9 mouse cellular contexts compared by ENCODE assay signal in the genomic region with DNA sequence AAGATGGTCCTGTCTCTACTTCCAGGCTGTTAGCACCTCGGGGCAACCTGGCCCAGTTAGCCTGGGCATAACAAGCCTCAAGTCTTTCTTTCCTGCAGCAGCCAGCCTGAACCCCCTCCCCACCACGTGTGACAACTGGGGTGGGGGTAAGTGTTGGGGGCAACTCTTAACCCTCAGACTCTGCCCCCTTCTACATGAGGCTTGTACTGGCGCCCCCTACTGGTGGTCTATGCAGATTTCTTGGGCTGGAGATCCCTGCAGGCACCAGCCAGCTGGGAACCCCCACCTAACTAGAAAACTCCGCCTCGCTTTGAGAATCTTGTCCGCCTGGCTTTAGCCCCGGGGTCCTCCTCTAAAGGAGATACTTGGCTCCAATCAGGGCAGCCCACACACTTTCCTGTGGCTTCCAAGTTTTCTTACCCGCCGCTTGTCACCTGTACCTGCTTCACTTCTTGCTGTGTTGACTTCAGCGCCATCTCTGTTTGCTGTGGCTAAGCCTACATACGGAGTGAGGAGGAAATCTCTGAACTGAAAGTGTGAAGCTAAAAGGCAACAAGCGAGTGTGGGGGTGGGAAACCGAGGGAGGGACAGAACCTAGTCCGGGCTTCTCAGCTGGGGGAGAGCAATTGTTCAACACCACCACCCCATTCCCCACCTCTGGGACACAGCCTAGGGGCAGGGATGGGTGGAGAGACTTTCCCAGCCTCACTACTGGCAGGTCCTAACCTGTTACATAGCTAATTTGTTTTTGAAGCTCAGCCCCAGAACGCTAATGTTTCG. TPM values are rescaled to one million over a fixed set of nuclear protein-coding genes. Genes with fewer than 3 reads are reported as not detected.
DNase-seq lines count a peak whose midpoint lies in the region; ATAC-seq lines count a peak whose summit lies in the region.
"Had no signal": no experiment of that assay in that cellular context is flagged by ENCODE, and none has a peak within 500 bp of the region (broad histone marks: within the 10 kb centered on the region; RNA-seq: fewer than 3 reads in every experiment).

No protein-coding gene starts in this region.

- no peaks in the 10 kb centered on the region for H3K27me3 ChIP-seq in midbrain, embryonic 14.5 days (ENCODE audit: control insufficient read depth, insufficient read depth, low read length)
- no peaks in the 10 kb centered on the region for H3K27me3 ChIP-seq in midbrain, embryonic 11.5 days (ENCODE audit: control insufficient read depth, insufficient read depth, low read length)
- no peaks in the 10 kb centered on the region for H3K27me3 ChIP-seq in heart, embryonic 14.5 days (ENCODE audit: control insufficient read depth, insufficient read depth, low read length)
- peaks cover 26% of the 10 kb centered on the region for H3K27me3 ChIP-seq in liver, embryonic 15.5 days

- DNase-seq in adrenal gland, postnatal 14 days, result peak; percentile 49
- no peak for DNase-seq in adrenal gland, postnatal 4 days (ENCODE audit: low spot score in 2 of 2)
- peak; percentile 17 for DNase-seq in midbrain, embryonic 14.5 days
- DNase-seq in midbrain, embryonic 11.5 days (ENCODE audit: low spot score, missing footprints), result no peak
- peak; percentile 67 for DNase-seq in testis, postnatal 10 days (ENCODE audit: low spot score)

- no peak overlapping the region for H3K4me3 ChIP-seq in midbrain, embryonic 14.5 days (replicated peaks; ENCODE audit: low read depth, low read length)
- no peak overlapping the region for H3K4me3 ChIP-seq in midbrain, embryonic 11.5 days (ENCODE audit: low read depth, low read length)
- H3K4me3 ChIP-seq in heart, embryonic 14.5 days (ENCODE audit: control insufficient read depth in 1 of 2, insufficient read depth in 1 of 2, low read depth in 1 of 2, low read length in 2 of 2), result 0 out of 4 replicates have a peak overlapping the region, but pooled peaks of 1 of the 2 experiments have one; percentile 6
- H3K4me3 ChIP-seq in liver, embryonic 15.5 days (replicated peaks), result 0 out of 2 replicates have a peak overlapping the region, but pooled peaks have one; percentile 10

- ATAC-seq in midbrain, embryonic 14.5 days (ENCODE audit: low FRiP score, low TSS enrichment), result no peak
- no peak for ATAC-seq in midbrain, embryonic 11.5 days (ENCODE audit: low FRiP score)
- ATAC-seq in heart, embryonic 14.5 days (ENCODE audit: insufficient number of reproducible peaks, insufficient read depth, low FRiP score, low read depth), result no peak
- ATAC-seq in liver, embryonic 15.5 days (ENCODE audit: insufficient read depth), result no peak
- ATAC-seq in cerebellum, adult (ENCODE audit: insufficient number of reproducible peaks, low FRiP score, low TSS enrichment), result no peak

- no peaks in the 10 kb centered on the region for H3K4me1 ChIP-seq in midbrain, embryonic 14.5 days (ENCODE audit: control insufficient read depth, insufficient read depth, low read length)
- H3K4me1 ChIP-seq in midbrain, embryonic 11.5 days (ENCODE audit: control insufficient read depth, insufficient read depth, low read length), result no peaks in the 10 kb centered on the region
- no peaks in the 10 kb centered on the region for H3K4me1 ChIP-seq in heart, embryonic 14.5 days (ENCODE audit: control insufficient read depth in 2 of 2, insufficient read depth in 2 of 2, low read length in 2 of 2)
- no peaks in the 10 kb centered on the region; the same call in 1 of the 2 replicates for H3K4me1 ChIP-seq in liver, embryonic 15.5 days (replicated peaks)

- no peak overlapping the region for H3K27ac ChIP-seq in midbrain, embryonic 14.5 days (replicated peaks; ENCODE audit: low read depth, low read length)
- H3K27ac ChIP-seq in midbrain, embryonic 11.5 days (ENCODE audit: low read depth, low read length), result no peak overlapping the region
- no peak overlapping the region for H3K27ac ChIP-seq in heart, embryonic 14.5 days (replicated peaks in 1 of 2; ENCODE audit: control insufficient read depth in 1 of 2, insufficient read depth in 1 of 2, low read depth in 2 of 2, low read length in 2 of 2)
- no peak overlapping the region for H3K27ac ChIP-seq in liver, embryonic 15.5 days (replicated peaks)

- H3K36me3 ChIP-seq in midbrain, embryonic 14.5 days (ENCODE audit: control insufficient read depth, insufficient read depth, low read length), result no peaks in the 10 kb centered on the region
- H3K36me3 ChIP-seq in midbrain, embryonic 11.5 days (ENCODE audit: control insufficient read depth, insufficient read depth, low read length), result no peaks in the 10 kb centered on the region
- H3K36me3 ChIP-seq in heart, embryonic 14.5 days (ENCODE audit: control insufficient read depth, insufficient read depth, low read length), result no peaks in the 10 kb centered on the region
- H3K36me3 ChIP-seq in liver, embryonic 15.5 days (replicated peaks), result no peaks in the 10 kb centered on the region

- H3K9me3 ChIP-seq in midbrain, embryonic 14.5 days (ENCODE audit: control insufficient read depth, low read length), result no peaks in the 10 kb centered on the region
- no peaks in the 10 kb centered on the region for H3K9me3 ChIP-seq in midbrain, embryonic 11.5 days (ENCODE audit: control insufficient read depth, low read length)
- no peaks in the 10 kb centered on the region for H3K9me3 ChIP-seq in heart, embryonic 14.5 days (ENCODE audit: control insufficient read depth, low read length)
- no peaks in the 10 kb centered on the region for H3K9me3 ChIP-seq in liver, embryonic 15.5 days (replicated peaks)

- H3K9ac ChIP-seq in midbrain, embryonic 14.5 days (replicated peaks; ENCODE audit: low read length), result no peak overlapping the region
- no peak overlapping the region for H3K9ac ChIP-seq in midbrain, embryonic 11.5 days (ENCODE audit: low read length)
- H3K9ac ChIP-seq in heart, embryonic 14.5 days (ENCODE audit: low read length), result no peak overlapping the region
- H3K9ac ChIP-seq in liver, embryonic 15.5 days, result no peak overlapping the region

- no peak overlapping the region for H3K4me2 ChIP-seq in midbrain, embryonic 14.5 days (ENCODE audit: low read length)
- no peak overlapping the region for H3K4me2 ChIP-seq in midbrain, embryonic 11.5 days
- H3K4me2 ChIP-seq in heart, embryonic 14.5 days (ENCODE audit: low read length), result peak overlapping the region; percentile 51
- peak overlapping the region; percentile 32 for H3K4me2 ChIP-seq in liver, embryonic 15.5 days

- WGBS in midbrain, embryonic 14.5 days, result 21% methylated on average over 16 of the region's 16 CpGs
- WGBS in midbrain, embryonic 11.5 days, result 23% methylated on average over 16 of the region's 16 CpGs
- 18% methylated on average over 16 of the region's 16 CpGs for WGBS in heart, embryonic 14.5 days
- WGBS in liver, embryonic 15.5 days (ENCODE audit: insufficient replicate concordance), result 25% methylated on average over 16 of the region's 16 CpGs

RNA-seq across cellular contexts. Expression of a gene that starts 16.1 kb away (rescaled TPM):
- total RNA-seq in adrenal gland, postnatal 14 days (2021), result 62.7 and 67.7 TPM in 2 replicates
- 10 to 100 TPM; 14.9 to 21.6 TPM for total RNA-seq in adrenal gland, postnatal 4 days (2021)
- 0.16 TPM in 1 of 2 replicates, not detected in the other for polyA plus RNA-seq in midbrain, embryonic 14.5 days (2014; fragmentation: Nextera tagmentation; extraction: Ambion mirVana)
- polyA plus RNA-seq in midbrain, embryonic 11.5 days (2014; fragmentation: Nextera tagmentation; extraction: Ambion mirVana), result not detected in 2 replicates
- 0.32 TPM in 1 of 2 replicates, not detected in the other for polyA plus RNA-seq in heart, embryonic 14.5 days (2014; fragmentation: Nextera tagmentation; extraction: Ambion mirVana)
- 0.79 and 1.2 TPM in 2 replicates for polyA plus RNA-seq in liver, embryonic 15.5 days (2015; fragmentation: Nextera tagmentation; extraction: Ambion mirVana)
- polyA plus RNA-seq: C2C12 had no signal

RNA-seq across cellular contexts. Expression of a gene that starts 33.9 kb away (rescaled TPM):
- total RNA-seq in adrenal gland, postnatal 14 days (2021), result 2.7 TPM in 1 of 2 replicates, not detected in the other
- 10 to 100 TPM in 1 of 2 experiments, under 1 TPM in 1; 0.51 to 14.1 TPM for total RNA-seq in adrenal gland, postnatal 4 days (2021)
- polyA plus RNA-seq in midbrain, embryonic 14.5 days (2014; fragmentation: Nextera tagmentation; extraction: Ambion mirVana), result 0.22 TPM in 1 of 2 replicates, not detected in the other
- 1.3 and 1.6 TPM in 2 replicates for polyA plus RNA-seq in midbrain, embryonic 11.5 days (2014; fragmentation: Nextera tagmentation; extraction: Ambion mirVana)
- 0.19 and 0.55 TPM in 2 replicates for polyA plus RNA-seq in heart, embryonic 14.5 days (2014; fragmentation: Nextera tagmentation; extraction: Ambion mirVana)
- 12.3 and 12.8 TPM in 2 replicates for polyA plus RNA-seq in liver, embryonic 15.5 days (2015; fragmentation: Nextera tagmentation; extraction: Ambion mirVana)

Comparison
In these comparisons a context has a peak if more than half of its experiments do, and no peak if none do; other contexts are left out.
1. DNase-seq: peak in adrenal gland, postnatal 14 days (single experiment), midbrain, embryonic 14.5 days (single experiment) and testis, postnatal 10 days (single experiment); none in adrenal gland, postnatal 4 days (0 of 2) and midbrain, embryonic 11.5 days (single experiment).
2. H3K4me2 ChIP-seq: peak in heart, embryonic 14.5 days (single experiment) and liver, embryonic 15.5 days (single experiment); none in midbrain, embryonic 14.5 days (single experiment) and midbrain, embryonic 11.5 days (single experiment).